Mouse (Mus musculus) c-Kit-positive CD71-positive TER-119-negative erythroid progenitor cells, embryonic 14.5 days (primary cell): ENCODE results near the gene Gja5.
"Not testable (repeated sequence)": the region's sequence is repeated elsewhere in the genome, so short reads cannot be mapped to it uniquely, and the experiment has no call there.

ENCODE experiments used
- DNase-seq: peaks from one replicate; pipeline ENCODE4 v3.0.0-alpha.2; 2013; ENCODE audit warnings: low read depth

Gene Gja5

GRCm38 (mm10) chr3:97100784-97101641 is 196.5 kb downstream of the Gja5 start:
- DNase-seq, result no peak

DNA sequence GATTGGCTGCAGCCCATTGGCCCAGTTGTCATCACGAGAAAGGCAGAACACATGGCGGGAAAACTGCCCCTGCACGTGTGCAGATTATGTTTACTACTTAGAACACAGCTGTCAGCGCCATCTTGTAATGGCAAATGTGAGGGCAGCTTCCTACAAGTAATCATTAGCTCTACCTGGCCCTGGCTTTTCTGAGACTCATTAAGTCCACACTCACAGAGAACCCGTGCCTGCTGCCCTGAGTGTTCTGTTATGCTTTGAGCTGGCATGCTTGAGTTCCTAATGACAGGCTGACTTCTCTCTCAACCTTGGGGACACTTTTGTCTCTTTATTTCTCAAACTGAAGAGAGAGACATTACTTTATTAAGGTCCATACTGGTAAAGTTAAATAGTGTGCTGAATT is 199.5 kb downstream of the Gja5 start:
- DNase-seq, result not testable (repeated sequence)

DNA sequence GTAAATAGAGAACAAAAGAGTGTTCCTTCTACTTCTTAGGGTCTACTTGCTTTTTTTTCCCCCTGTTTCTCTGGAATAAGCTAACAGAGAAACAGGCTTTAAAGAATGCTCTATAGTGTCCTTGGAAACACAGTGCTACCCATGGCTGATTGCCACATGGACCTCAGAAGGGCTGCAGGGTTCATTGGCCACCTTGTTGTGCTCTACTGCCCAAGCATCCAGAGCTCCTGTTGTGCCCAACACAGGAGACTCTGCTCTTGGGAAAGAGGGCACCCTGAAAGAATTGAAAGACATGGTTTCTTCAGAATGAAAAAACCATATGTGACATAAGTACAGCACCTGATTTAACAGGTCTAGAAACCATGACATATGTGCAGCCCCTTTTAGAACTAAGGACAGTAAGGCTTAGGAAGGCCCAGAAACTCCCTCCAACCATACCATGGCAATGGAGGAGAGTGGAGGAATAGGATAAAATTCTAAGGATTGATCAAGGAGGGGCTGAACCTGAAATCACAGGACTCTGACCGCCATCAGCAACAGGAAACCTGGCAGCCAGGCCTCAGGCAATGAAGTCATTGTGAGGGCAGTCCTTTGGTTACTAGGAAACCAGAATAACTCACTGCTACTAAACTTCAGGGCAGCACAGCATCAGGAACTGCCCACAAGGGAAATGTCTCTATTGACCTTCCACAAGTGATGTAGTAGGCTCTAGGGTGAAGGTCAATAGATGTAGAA is 200.4 kb downstream of the Gja5 start:
- no peak for DNase-seq

GRCm38 (mm10) chr3:97117511-97117910 is 213.0 kb downstream of the Gja5 start:
- no peak for DNase-seq

- DNase-seq, result no peak
Observed at GRCm38 (mm10) chr3:97118313-97118712, 213.8 kb downstream of the Gja5 start.

DNA sequence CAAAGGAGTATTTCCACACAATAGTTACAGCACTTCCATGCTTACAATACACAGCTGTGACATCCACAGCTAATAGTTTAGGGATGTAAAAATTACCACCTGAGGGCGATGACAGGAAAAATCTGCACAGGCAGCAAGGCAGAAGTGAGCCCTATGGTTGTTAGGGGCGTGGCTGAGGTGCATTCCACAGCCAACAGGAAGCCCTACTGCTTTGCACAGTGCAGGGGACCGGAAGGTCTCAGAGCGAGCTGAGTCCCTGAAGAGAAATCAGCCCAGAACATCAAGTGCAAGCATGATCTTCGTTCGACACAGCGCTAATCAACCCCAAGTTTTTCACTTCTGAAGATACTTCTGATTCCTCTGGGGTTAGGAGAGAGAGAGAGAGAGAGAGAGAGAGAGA is 219.7 kb downstream of the Gja5 start:
- no peak for DNase-seq
